Comparison of ENCODE assay signal across 7 mouse cellular contexts in the genomic region with DNA sequence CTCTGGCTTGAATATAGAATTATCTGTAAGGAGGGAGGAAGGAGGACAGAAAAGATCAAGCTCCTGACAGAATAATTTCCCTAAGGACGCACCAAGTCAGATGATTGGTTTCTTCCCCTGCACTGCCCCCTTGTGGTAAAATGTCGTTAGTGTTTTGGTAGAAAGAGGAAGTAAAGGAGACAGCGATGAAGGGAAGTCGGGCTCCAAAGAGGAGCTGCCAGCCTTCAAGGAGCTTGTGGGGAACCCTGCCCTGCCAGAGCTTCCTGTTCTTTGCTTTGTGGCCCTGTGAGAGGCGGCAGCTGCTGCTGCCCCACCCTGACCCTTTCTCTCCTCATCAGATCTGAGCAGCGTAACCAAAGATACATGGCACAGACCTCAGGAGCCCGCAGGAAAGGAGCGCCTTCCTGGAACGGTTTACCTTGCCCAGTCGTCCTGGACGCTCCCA. TPM values are rescaled to one million over a fixed set of nuclear protein-coding genes. Genes with fewer than 3 reads are reported as not detected.
DNase-seq lines count a peak whose midpoint lies in the region; ATAC-seq lines count a peak whose summit lies in the region.

No protein-coding gene starts in this region.

- under 1% methylated on average over 11 of the region's 11 CpGs for WGBS in embryonic facial prominence, embryonic 11.5 days
- 2% methylated on average over 11 of the region's 11 CpGs for WGBS in limb, embryonic 10.5 days
- WGBS in midbrain, embryonic 13.5 days, result 2% methylated on average over 11 of the region's 11 CpGs

- no peak overlapping the region for H3K27ac ChIP-seq in embryonic facial prominence, embryonic 11.5 days (replicated peaks; ENCODE audit: low read depth, low read length)
- peak overlapping the region; percentile 63 for H3K27ac ChIP-seq in limb, embryonic 10.5 days
- no peak overlapping the region for H3K27ac ChIP-seq in midbrain, embryonic 13.5 days

- no peak for ATAC-seq in embryonic facial prominence, embryonic 11.5 days (replicated peaks; ENCODE audit: insufficient number of reproducible peaks, low FRiP score, low TSS enrichment, low read depth)
- peak; percentile 97 for ATAC-seq in granulocyte monocyte progenitor cell, adult 5-6 weeks (replicated peaks; ENCODE audit: poor library complexity, severe bottlenecking)
- peak; percentile 73 for ATAC-seq in midbrain, embryonic 13.5 days

- peak overlapping the region; percentile 91 for H3K4me2 ChIP-seq in embryonic facial prominence, embryonic 11.5 days (ENCODE audit: low read depth, low read length)
- peak overlapping the region; percentile 90 for H3K4me2 ChIP-seq in midbrain, embryonic 13.5 days (replicated peaks)

- no peaks in the 10 kb centered on the region for H3K27me3 ChIP-seq in embryonic facial prominence, embryonic 11.5 days (ENCODE audit: control insufficient read depth, insufficient read depth, low read length)
- no peaks in the 10 kb centered on the region for H3K27me3 ChIP-seq in limb, embryonic 10.5 days (ENCODE audit: low read depth, poor library complexity, severe bottlenecking)
- H3K27me3 ChIP-seq in midbrain, embryonic 13.5 days, result no peaks in the 10 kb centered on the region; the same call in 1 of the 2 replicates

- no peaks in the 10 kb centered on the region for H3K4me1 ChIP-seq in embryonic facial prominence, embryonic 11.5 days (ENCODE audit: control insufficient read depth, insufficient read depth, low read length)
- H3K4me1 ChIP-seq in limb, embryonic 10.5 days, result peaks cover 17% of the 10 kb centered on the region
- H3K4me1 ChIP-seq in midbrain, embryonic 13.5 days (replicated peaks), result peaks cover 7% of the 10 kb centered on the region; the same call in 1 of the 2 replicates

- H3K36me3 ChIP-seq in embryonic facial prominence, embryonic 11.5 days (replicated peaks; ENCODE audit: control insufficient read depth, insufficient read depth, low read depth, low read length), result no peaks in the 10 kb centered on the region
- H3K36me3 ChIP-seq in limb, embryonic 10.5 days, result no peaks in the 10 kb centered on the region
- no peaks in the 10 kb centered on the region for H3K36me3 ChIP-seq in midbrain, embryonic 13.5 days

- no peaks in the 10 kb centered on the region for H3K9me3 ChIP-seq in embryonic facial prominence, embryonic 11.5 days (replicated peaks; ENCODE audit: control insufficient read depth, low read length)
- H3K9me3 ChIP-seq in limb, embryonic 10.5 days (replicated peaks), result no peaks in the 10 kb centered on the region
- no peaks in the 10 kb centered on the region for H3K9me3 ChIP-seq in midbrain, embryonic 13.5 days

- peak; percentile 88 for DNase-seq in adrenal gland, postnatal 14 days
- DNase-seq in embryonic facial prominence, embryonic 11.5 days (ENCODE audit: low spot score), result peak; percentile 91
- DNase-seq in kidney, adult 11 months, result peak; percentile 53
- DNase-seq in limb, embryonic 10.5 days (ENCODE audit: low spot score), result peak; percentile 86
- DNase-seq in spleen, adult 12 weeks (ENCODE audit: low spot score), result peak; percentile 59

- H3K9ac ChIP-seq in embryonic facial prominence, embryonic 11.5 days (replicated peaks; ENCODE audit: low read length), result peak overlapping the region; percentile 68
- H3K9ac ChIP-seq in midbrain, embryonic 13.5 days (replicated peaks), result peak overlapping the region; percentile 78

- peak overlapping the region; percentile 48 for H3K4me3 ChIP-seq in embryonic facial prominence, embryonic 11.5 days (ENCODE audit: low read depth, low read length)
- peak overlapping the region; percentile 57 for H3K4me3 ChIP-seq in limb, embryonic 10.5 days
- peak overlapping the region; percentile 55 for H3K4me3 ChIP-seq in midbrain, embryonic 13.5 days (replicated peaks)

RNA-seq across cellular contexts. Expression of gene Il21, which starts 28.4 kb away (rescaled TPM):
- not detected in 2 replicates for total RNA-seq in adrenal gland, postnatal 14 days (2021)
- polyA plus RNA-seq in embryonic facial prominence, embryonic 11.5 days (2014; fragmentation: Nextera tagmentation; extraction: Ambion mirVana), result not detected in 2 replicates
- total RNA-seq in granulocyte monocyte progenitor cell, adult 5-6 weeks (2014; fragmentation: Nextera tagmentation), result not detected in 2 replicates
- total RNA-seq in granulocyte monocyte progenitor cell, adult 5-6 weeks (2017), result not detected in 2 replicates
- polyA plus RNA-seq in limb, embryonic 10.5 days (2016; fragmentation: Nextera tagmentation; extraction: Ambion mirVana), result not detected in 2 replicates
- 0.22 TPM in 1 of 2 replicates, not detected in the other for polyA plus RNA-seq in midbrain, embryonic 13.5 days (2015; fragmentation: Nextera tagmentation; extraction: Ambion mirVana)
